Mouse (Mus musculus): ENCODE data around the gene Gm47996.
"Not testable (repeated sequence)": the region's sequence is repeated elsewhere in the genome, so short reads cannot be mapped to it uniquely, and the experiment has no call there.

DNA sequence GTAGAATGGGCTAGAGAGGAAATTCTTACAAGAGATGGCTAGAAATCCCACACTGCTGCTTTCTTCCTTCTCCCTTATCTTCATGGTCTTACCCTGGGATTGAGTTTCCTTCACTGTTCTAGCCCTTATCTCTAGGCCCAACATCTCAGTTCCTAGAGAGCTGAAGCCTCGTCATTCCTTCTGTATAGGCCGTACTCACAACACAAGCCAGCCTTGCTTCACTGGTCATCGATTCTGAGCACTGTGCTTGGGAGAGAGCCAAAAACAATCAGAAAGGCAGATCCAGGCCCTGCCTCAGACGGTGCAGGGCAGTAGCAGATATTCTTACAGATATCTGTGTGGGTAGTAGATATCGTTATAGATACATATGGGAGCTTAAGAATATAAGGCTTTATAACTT lies 1.4 kb upstream of the Gm47996 start:
- not testable (repeated sequence) for TF ChIP-seq CTCF, POLR2A (IDR thresholded peaks at IDR 0.05; ENCODE audit: insufficient read depth, low read depth, low read length)
